In genomic region chr8:77284473-77284872, GRCm38 (mm10) we compare ENCODE assay signal across 20 mouse cellular contexts.
DNase-seq lines count a peak whose midpoint lies in the region; ATAC-seq and TF ChIP-seq lines count a peak whose summit lies in the region.
"Had no signal": no experiment of that assay in that cellular context is flagged by ENCODE, and none has a peak within 500 bp of the region (broad histone marks: within the 10 kb centered on the region; RNA-seq: fewer than 3 reads in every experiment).

No protein-coding gene starts in this region.

- 0 out of 2 replicates have a peak, but pooled peaks have one; percentile 2 for TF ChIP-seq CTCF in lung, postnatal 0 days (IDR thresholded peaks at IDR 0.05)
- TF ChIP-seq CTCF in lung, adult 2 months (IDR thresholded peaks at IDR 0.05; ENCODE audit: insufficient read depth, low read length) = no peak
- no peak for TF ChIP-seq CTCF in G1E (IDR thresholded peaks at IDR 0.05; ENCODE audit: low read depth, low read length)
- 0 out of 2 replicates have a peak, but pooled peaks have one; percentile 14 for TF ChIP-seq CTCF in stomach, postnatal 0 days (IDR thresholded peaks at IDR 0.05; ENCODE audit: low read depth)

- H3K4me3 ChIP-seq in lung, postnatal 0 days (ENCODE audit: low read depth, low read length) = no peak overlapping the region
- no peak overlapping the region for H3K4me3 ChIP-seq in lung, adult 2 months (replicated peaks; ENCODE audit: extremely low read depth, low read depth, low read length)
- no peak overlapping the region for H3K4me3 ChIP-seq in G1E (ENCODE audit: low read depth, low read length)
- no peak overlapping the region for H3K4me3 ChIP-seq in stomach, postnatal 0 days (ENCODE audit: low read depth, low read length)
- no peak overlapping the region for H3K4me3 ChIP-seq in forebrain, embryonic 15.5 days
- H3K4me3 ChIP-seq: embryonic facial prominence, embryonic 13.5 days; forebrain, embryonic 13.5 days; gastrocnemius, adult 2 months; heart, embryonic 13.5 days; hindbrain, embryonic 13.5 days had no signal

- no peaks in the 10 kb centered on the region; the same call in 1 of the 2 replicates for H3K36me3 ChIP-seq in lung, postnatal 0 days (ENCODE audit: insufficient read depth, low read length)
- peaks cover 29% of the 10 kb centered on the region for H3K36me3 ChIP-seq in G1E (replicated peaks)
- 0 out of 2 replicates have a peak, but pooled peaks cover 2% of the 10 kb centered on the region for H3K36me3 ChIP-seq in stomach, postnatal 0 days (ENCODE audit: control insufficient read depth, insufficient read depth, low read length)
- H3K36me3 ChIP-seq in forebrain, embryonic 15.5 days = no peaks in the 10 kb centered on the region
- H3K36me3 ChIP-seq: embryonic facial prominence, embryonic 13.5 days; hindbrain, embryonic 13.5 days had no signal

- no peak for TF ChIP-seq EP300 in lung, postnatal 0 days (IDR thresholded peaks at IDR 0.05)
- no peak for TF ChIP-seq EP300 in stomach, postnatal 0 days (optimal IDR thresholded peaks at IDR 0.05)

- no peak overlapping the region for H3K4me2 ChIP-seq in lung, postnatal 0 days (replicated peaks; ENCODE audit: low read depth, low read length)
- H3K4me2 ChIP-seq in stomach, postnatal 0 days (replicated peaks; ENCODE audit: low read depth) = no peak overlapping the region
- no peak overlapping the region for H3K4me2 ChIP-seq in forebrain, embryonic 15.5 days (replicated peaks)
- H3K4me2 ChIP-seq: embryonic facial prominence, embryonic 13.5 days; forebrain, embryonic 13.5 days; heart, embryonic 13.5 days; hindbrain, embryonic 13.5 days had no signal

- no peak overlapping the region for H3K27ac ChIP-seq in lung, postnatal 0 days (ENCODE audit: low read length)
- H3K27ac ChIP-seq in stomach, postnatal 0 days (replicated peaks) = no peak overlapping the region
- no peak overlapping the region for H3K27ac ChIP-seq in forebrain, embryonic 15.5 days (replicated peaks)
- H3K27ac ChIP-seq: embryonic facial prominence, embryonic 13.5 days; forebrain, embryonic 13.5 days; gastrocnemius, adult 2 months; heart, embryonic 13.5 days; hindbrain, embryonic 13.5 days; hindbrain, postnatal 0 days had no signal

- H3K4me1 ChIP-seq in lung, postnatal 0 days (ENCODE audit: insufficient read depth, low read depth, low read length) = no peaks in the 10 kb centered on the region
- H3K4me1 ChIP-seq in lung, adult 2 months (ENCODE audit: control insufficient read depth, insufficient read depth, low read length) = no peaks in the 10 kb centered on the region
- peaks cover 5% of the 10 kb centered on the region for H3K4me1 ChIP-seq in G1E (ENCODE audit: insufficient read depth, low read depth, low read length)
- no peaks in the 10 kb centered on the region for H3K4me1 ChIP-seq in stomach, postnatal 0 days (replicated peaks; ENCODE audit: control insufficient read depth, insufficient read depth)
- no peaks in the 10 kb centered on the region for H3K4me1 ChIP-seq in forebrain, embryonic 15.5 days
- H3K4me1 ChIP-seq: forebrain, embryonic 13.5 days; hindbrain, embryonic 13.5 days had no signal

- WGBS in lung, postnatal 0 days = 79% methylated on average over 3 of the region's 3 CpGs
- 69% methylated on average over 3 of the region's 3 CpGs for WGBS in lung, adult 2 months
- WGBS in stomach, postnatal 0 days = 76% methylated on average over 3 of the region's 3 CpGs
- WGBS in forebrain, embryonic 15.5 days = 80% methylated on average over 3 of the region's 3 CpGs

- no peaks in the 10 kb centered on the region for H3K27me3 ChIP-seq in lung, postnatal 0 days (replicated peaks; ENCODE audit: insufficient read depth, low read length)
- H3K27me3 ChIP-seq in G1E (ENCODE audit: insufficient read depth, low read length) = no peaks in the 10 kb centered on the region
- no peaks in the 10 kb centered on the region for H3K27me3 ChIP-seq in stomach, postnatal 0 days (ENCODE audit: control insufficient read depth, insufficient read depth, low read length)
- H3K27me3 ChIP-seq in forebrain, embryonic 15.5 days = no peaks in the 10 kb centered on the region
- H3K27me3 ChIP-seq: CH12.LX; embryonic facial prominence, embryonic 13.5 days; forebrain, embryonic 13.5 days; heart, embryonic 13.5 days; hindbrain, embryonic 13.5 days had no signal

- ATAC-seq in lung, postnatal 0 days = no peak
- peak; percentile 28 for ATAC-seq in G1E (ENCODE audit: extremely low read depth, insufficient number of reproducible peaks, low FRiP score, poor library complexity, severe bottlenecking)
- no peak for ATAC-seq in stomach, postnatal 0 days (ENCODE audit: low FRiP score, low TSS enrichment)
- ATAC-seq in forebrain, embryonic 15.5 days (replicated peaks) = no peak
- ATAC-seq: forebrain, embryonic 13.5 days; hindbrain, postnatal 0 days had no signal

- H3K9ac ChIP-seq in lung, postnatal 0 days (replicated peaks; ENCODE audit: low read depth) = no peak overlapping the region
- H3K9ac ChIP-seq in stomach, postnatal 0 days (ENCODE audit: low read length) = no peak overlapping the region
- no peak overlapping the region for H3K9ac ChIP-seq in forebrain, embryonic 15.5 days (replicated peaks)
- H3K9ac ChIP-seq: embryonic facial prominence, embryonic 13.5 days; forebrain, embryonic 13.5 days; heart, embryonic 13.5 days; hindbrain, embryonic 13.5 days had no signal

- H3K9me3 ChIP-seq in lung, postnatal 0 days (ENCODE audit: low read length) = no peaks in the 10 kb centered on the region
- H3K9me3 ChIP-seq in G1E (replicated peaks) = no peaks in the 10 kb centered on the region
- H3K9me3 ChIP-seq in stomach, postnatal 0 days (ENCODE audit: control insufficient read depth, low read length) = no peaks in the 10 kb centered on the region
- H3K9me3 ChIP-seq in forebrain, embryonic 15.5 days = no peaks in the 10 kb centered on the region
- H3K9me3 ChIP-seq: embryonic facial prominence, embryonic 13.5 days; forebrain, embryonic 13.5 days; hindbrain, embryonic 13.5 days had no signal

- DNase-seq in lung, postnatal 0 days (ENCODE audit: low spot score) = no peak
- no peak for DNase-seq in lung, adult 2 months
- DNase-seq in 416B (ENCODE audit: low read depth) = peak; percentile 66
- no peak for DNase-seq in G1E (ENCODE audit: low spot score)
- no peak for DNase-seq in stomach, postnatal 0 days (ENCODE audit: low spot score)
- DNase-seq in ovary, postnatal 14 days (ENCODE audit: low spot score) = no peak
- DNase-seq: adrenal gland, postnatal 10 days; cerebellum, adult 11 months; cerebellum, adult 9-10 months; cerebellum, postnatal 25 days; gastrocnemius, adult 2 months; gastrocnemius, postnatal 25 days; heart, postnatal 4 days had no signal

- no peak for TF ChIP-seq POLR2A in lung, adult 2 months (IDR thresholded peaks at IDR 0.05; ENCODE audit: borderline replicate concordance, extremely low read depth, low read depth, low read length)

Comparison
In these comparisons a context has a peak if more than half of its experiments do, and no peak if none do; other contexts are left out.
1. CTCF ChIP-seq: peak in lung, postnatal 0 days (single experiment) and stomach, postnatal 0 days (single experiment); none in lung, adult 2 months (single experiment) and G1E (single experiment).